Mouse (Mus musculus) hindbrain, postnatal 0 days (tissue): ENCODE data around the gene Zdhhc4. TPM values are rescaled to one million over a fixed set of nuclear protein-coding genes. Genes with fewer than 3 reads are reported as not detected.

Experiments
- ATAC-seq: fragments of 200-750 bp; cut with Nextera tagmentation; 2 replicates; pipeline ENCODE4 v1.8.0; 2017; ENCODE audit warnings: mild to moderate bottlenecking, moderate TSS enrichment, moderate library complexity
- DNase-seq: peaks from one replicate; pipeline ENCODE4 v3.0.0-alpha.2; 2015; ENCODE audit warnings: low spot score
- H3K27ac ChIP-seq: fragments of 300-500 bp; sonication (generic); 2 replicates; pipeline ENCODE4 v1.5.1; 2014; ENCODE audit warnings: mild to moderate bottlenecking
- H3K27me3 ChIP-seq: fragments of 300-500 bp; sonication (generic); 2 replicates; pipeline ENCODE4 v1.6.1; 2014; ENCODE audit warnings: low read length, mixed read lengths; ENCODE audit not compliant: insufficient read depth
- H3K36me3 ChIP-seq: fragments of 300-500 bp; sonication (generic); 2 replicates; pipeline ENCODE4 v1.6.1; 2014; ENCODE audit warnings: low read length, mixed read lengths; ENCODE audit not compliant: insufficient read depth
- H3K4me1 ChIP-seq: fragments of 300-500 bp; sonication (generic); 2 replicates; pipeline ENCODE4 v1.6.1; 2014; ENCODE audit warnings: antibody characterized with exemption, low read length, mixed read lengths; ENCODE audit not compliant: insufficient read depth
- H3K4me2 ChIP-seq: fragments of 300-500 bp; sonication (generic); 2 replicates; pipeline ENCODE4 v1.6.1; 2014; ENCODE audit warnings: low read depth, mild to moderate bottlenecking, low read length, moderate library complexity, mixed read lengths
- H3K4me3 ChIP-seq: fragments of 300-500 bp; sonication (generic); 2 replicates; pipeline ENCODE4 v1.5.1; 2014; ENCODE audit warnings: low read length
- H3K9ac ChIP-seq: fragments of 300-500 bp; sonication (generic); replicated peaks from 2 replicates; pipeline ENCODE4 v1.6.1; 2014; ENCODE audit warnings: mild to moderate bottlenecking, low read length, moderate library complexity, mixed read lengths
- H3K9me3 ChIP-seq: fragments of 300-500 bp; sonication (generic); 2 replicates; pipeline ENCODE4 v1.6.1; 2016; ENCODE audit warnings: low read length, mixed read lengths
- CTCF ChIP-seq: IDR thresholded peaks from 2 replicates; pipeline ENCODE4 v1.5.1; 2016; ENCODE audit warnings: antibody characterized with exemption, control low read depth, low read depth
- WGBS: fragments of 180-500 bp; shearing (Covaris S2); extraction: QIAGEN DNeasy Blood & Tissue Kit; methylation state at CpG from one replicate; pipeline ENCODE4 v1.1.7; 2014; 5-methylcytosine and 5-hydroxymethylcytosine counted together
- polyA plus RNA-seq: library from polyadenylated mRNA; unstranded; fragments of >200 nt; fragmentation: Nextera tagmentation; extraction: Ambion mirVana; gene quantifications from 2 replicates; pipeline ENCODE4 v1.2.1, GENCODE M21; 2015
- total RNA-seq: library from RNA; depleted of rRNA; stranded (reverse); fragments of >200 nt; gene quantifications from 2 replicates; pipeline ENCODE4 v1.2.3, GENCODE M21; 2014

Zdhhc4 gene
- total and polyA plus RNA-seq, 2 experiments from 2014 or later, result 84.4 to 92.1 TPM

- H3K4me3 ChIP-seq, result no peak overlapping the region
- no peak overlapping the region for H3K4me2 ChIP-seq
- H3K36me3 ChIP-seq, result peaks cover 19% of the 10 kb centered on the region
- H3K9me3 ChIP-seq, result no peaks in the 10 kb centered on the region
- DNase-seq, result no peak
- 95% methylated on average over 7 of the region's 7 CpGs for WGBS
- H3K27me3 ChIP-seq, result no peaks in the 10 kb centered on the region
- ATAC-seq, result no peak
- TF ChIP-seq CTCF, result peak; percentile 52
- H3K9ac ChIP-seq, result no peak overlapping the region
- H3K27ac ChIP-seq, result no peak overlapping the region
- H3K4me1 ChIP-seq, result 0 out of 2 replicates have a peak, but pooled peaks cover 4% of the 10 kb centered on the region
These were observed 30.7 kb downstream of the Zdhhc4 start for GRCm38 (mm10) chr5:143298391-143298790.

GRCm38 (mm10) chr5:143297986-143298385 lies 31.1 kb downstream of the Zdhhc4 start:
- H3K36me3 ChIP-seq, result peaks cover 17% of the 10 kb centered on the region
- H3K9me3 ChIP-seq, result no peaks in the 10 kb centered on the region
- TF ChIP-seq CTCF, result no peak
- H3K4me1 ChIP-seq, result 0 out of 2 replicates have a peak, but pooled peaks cover 4% of the 10 kb centered on the region
- no peak overlapping the region for H3K4me2 ChIP-seq
- WGBS, result 90% methylated on average over 9 of the region's 9 CpGs
- ATAC-seq, result no peak
- no peak for DNase-seq
- H3K4me3 ChIP-seq, result no peak overlapping the region
- no peak overlapping the region for H3K27ac ChIP-seq
- H3K9ac ChIP-seq, result no peak overlapping the region
- no peaks in the 10 kb centered on the region for H3K27me3 ChIP-seq

GRCm38 (mm10) chr5:143295330-143295729 lies 33.7 kb downstream of the Zdhhc4 start:
- Histone ChIP-seq H3K4me2 (no peak overlapping the region), H3K27me3 (no peaks in the 10 kb centered on the region; the same call in 1 of the 2 replicates), H3K4me1 (0 out of 2 replicates have a peak, but pooled peaks cover 4% of the 10 kb centered on the region), H3K9ac (no peak overlapping the region), H3K27ac (no peak overlapping the region), H3K36me3 (0 out of 2 replicates have a peak, but pooled peaks cover 4% of the 10 kb centered on the region), H3K4me3 (no peak overlapping the region), H3K9me3 (no peaks in the 10 kb centered on the region)
- ATAC-seq (no peak; the same call in 1 of the 2 replicates), DNase-seq (no peak)
- TF ChIP-seq CTCF, result no peak
- WGBS, result 55% methylated on average over 2 of the region's 2 CpGs

- TF ChIP-seq CTCF, result peak; percentile 61
- no peaks in the 10 kb centered on the region for H3K9me3 ChIP-seq
- H3K4me3 ChIP-seq, result no peak overlapping the region
- H3K27ac ChIP-seq, result no peak overlapping the region
- H3K36me3 ChIP-seq, result 0 out of 2 replicates have a peak, but pooled peaks cover 4% of the 10 kb centered on the region
- ATAC-seq (no peak), DNase-seq (no peak)
- WGBS, result 92% methylated on average over 3 of the region's 3 CpGs
- H3K4me1 ChIP-seq, result 0 out of 2 replicates have a peak, but pooled peaks cover 4% of the 10 kb centered on the region
- no peak overlapping the region for H3K4me2 ChIP-seq
- H3K27me3 ChIP-seq, result no peaks in the 10 kb centered on the region; the same call in 1 of the 2 replicates
- H3K9ac ChIP-seq, result no peak overlapping the region
These were observed 34.2 kb downstream of the Zdhhc4 start for GRCm38 (mm10) chr5:143294862-143295261.

- peaks cover 13% of the 10 kb centered on the region for H3K27me3 ChIP-seq
- ATAC-seq (peak; percentile 59), DNase-seq (peak; percentile 50)
- WGBS, result 3% methylated on average over 30 of the region's 38 CpGs
- 0 out of 2 replicates have a peak, but pooled peaks cover 4% of the 10 kb centered on the region for H3K4me1 ChIP-seq
- peak within 1 kb of the TSS; percentile 86 for H3K4me2 ChIP-seq
- peak within 1 kb of the TSS; percentile 65 for H3K9ac ChIP-seq
- H3K4me3 ChIP-seq, result peak within 1 kb of the TSS; percentile 52
- H3K9me3 ChIP-seq, result no peaks in the 10 kb centered on the region
- no peak for TF ChIP-seq CTCF
- H3K36me3 ChIP-seq, result no peaks in the 10 kb centered on the region
- no peak within 1 kb of the TSS for H3K27ac ChIP-seq
These were observed 35.7 kb downstream of the Zdhhc4 start, which contains the start of gene Zfp853 for GRCm38 (mm10) chr5:143293404-143293803. Gene Zfp853, minus strand, starts transcription at chr5:143293623.

- Histone ChIP-seq H3K4me2 (peak overlapping the region; percentile 86), H3K27me3 (peaks cover 18% of the 10 kb centered on the region), H3K9ac (peak overlapping the region; percentile 65), H3K4me3 (peak overlapping the region; percentile 52), H3K9me3 (no peaks in the 10 kb centered on the region), H3K4me1 (0 out of 2 replicates have a peak, but pooled peaks cover 4% of the 10 kb centered on the region), H3K27ac (no peak overlapping the region), H3K36me3 (no peaks in the 10 kb centered on the region)
- DNase-seq (no peak), ATAC-seq (peak; percentile 8; the same call in 1 of the 2 replicates)
- WGBS, result 3% methylated on average over 18 of the region's 19 CpGs
- TF ChIP-seq CTCF, result no peak; the same call in 1 of the 2 replicates
These were observed 36.2 kb downstream of the Zdhhc4 start for GRCm38 (mm10) chr5:143292879-143293278.

GRCm38 (mm10) chr5:143289299-143289698 lies 39.8 kb downstream of the Zdhhc4 start:
- no peak overlapping the region for H3K4me2 ChIP-seq
- no peaks in the 10 kb centered on the region for H3K36me3 ChIP-seq
- 60% methylated on average over 9 of the region's 9 CpGs for WGBS
- DNase-seq, result no peak
- H3K9me3 ChIP-seq, result no peaks in the 10 kb centered on the region
- no peak for TF ChIP-seq CTCF
- no peak for ATAC-seq
- no peak overlapping the region for H3K4me3 ChIP-seq
- no peak overlapping the region for H3K27ac ChIP-seq
- H3K27me3 ChIP-seq, result peaks cover 26% of the 10 kb centered on the region
- 0 out of 2 replicates have a peak, but pooled peaks cover 7% of the 10 kb centered on the region for H3K4me1 ChIP-seq
- no peak overlapping the region for H3K9ac ChIP-seq
